Mouse (Mus musculus) embryonic fibroblast, embryonic 13.5 days (primary cell): ENCODE data around the gene Ccdc34. TPM values are rescaled to one million over a fixed set of nuclear protein-coding genes. Genes with fewer than 3 reads are reported as not detected.

Source experiments
- H3K27ac ChIP-seq: 2 replicates; pipeline ENCODE4 v1.5.1; 2012; ENCODE audit warnings: low read length, control low read depth, inconsistent platforms; ENCODE audit not compliant: insufficient read depth
- H3K4me1 ChIP-seq: 2 replicates; pipeline ENCODE4 v1.6.1; 2011; ENCODE audit warnings: low read length; ENCODE audit not compliant: control insufficient read depth, insufficient read depth
- H3K4me3 ChIP-seq: 2 replicates; pipeline ENCODE4 v1.5.1; 2011; ENCODE audit warnings: mild to moderate bottlenecking, control low read depth, low read length; ENCODE audit not compliant: insufficient read depth
- CTCF ChIP-seq: IDR thresholded peaks from 2 replicates; pipeline ENCODE4 v1.5.1; 2011; ENCODE audit warnings: mild to moderate bottlenecking, control low read depth, low read length, moderate library complexity, borderline replicate concordance; ENCODE audit not compliant: insufficient read depth
- POLR2A ChIP-seq: IDR thresholded peaks from 2 replicates; pipeline ENCODE4 v1.6.1; 2011; ENCODE audit warnings: low read depth, mild to moderate bottlenecking, control low read depth, low read length, moderate library complexity
- polyA plus RNA-seq: library from polyadenylated mRNA; stranded (reverse); fragments of >200 nt; gene quantifications from 2 replicates; pipeline ENCODE4 v1.2.4, GENCODE M21; 2011; ENCODE audit warnings: low read depth; ENCODE audit not compliant: missing spikeins, insufficient read length

Ccdc34 gene
- polyA plus RNA-seq: 27.5 and 33.1 TPM in 2 replicates

- peaks cover 2% of the 10 kb centered on the region; the same call in 1 of the 2 replicates for H3K4me1 ChIP-seq
- H3K4me3 ChIP-seq: peak within 1 kb of the TSS; percentile 89
- H3K27ac ChIP-seq: peak within 1 kb of the TSS; percentile 38; the same call in 1 of the 2 replicates
- TF ChIP-seq POLR2A (peak; percentile 52), CTCF (no peak)
These were observed at the start of gene Ccdc34 for GRCm38 (mm10) chr2:110017616-110018505. Ccdc34 (plus strand) TSS chr2:110017817.

GRCm38 (mm10) chr2:109969381-109969780 lies 48.2 kb upstream of the Ccdc34 start:
- H3K27ac ChIP-seq: no peak overlapping the region
- TF ChIP-seq POLR2A (no peak), CTCF (no peak)
- no peaks in the 10 kb centered on the region; the same call in 1 of the 2 replicates for H3K4me1 ChIP-seq
- no peak overlapping the region for H3K4me3 ChIP-seq

GRCm38 (mm10) chr2:109969926-109970532 lies 47.6 kb upstream of the Ccdc34 start:
- H3K4me1 ChIP-seq: no peaks in the 10 kb centered on the region; the same call in 1 of the 2 replicates
- H3K27ac ChIP-seq: no peak overlapping the region
- TF ChIP-seq POLR2A (no peak), CTCF (no peak)
- H3K4me3 ChIP-seq: no peak overlapping the region

GRCm38 (mm10) chr2:109970744-109971410 lies 46.7 kb upstream of the Ccdc34 start:
- no peak for TF ChIP-seq CTCF
- Histone ChIP-seq H3K27ac (no peak overlapping the region), H3K4me1 (no peaks in the 10 kb centered on the region; the same call in 1 of the 2 replicates), H3K4me3 (no peak overlapping the region)

- Histone ChIP-seq H3K4me1 (no peaks in the 10 kb centered on the region), H3K27ac (no peak overlapping the region), H3K4me3 (no peak overlapping the region)
- TF ChIP-seq CTCF (no peak), POLR2A (no peak)
These were observed 45.3 kb upstream of the Ccdc34 start for GRCm38 (mm10) chr2:109972310-109972709.

- Histone ChIP-seq H3K27ac (peak overlapping the region; percentile 67), H3K4me1 (no peaks in the 10 kb centered on the region), H3K4me3 (no peak overlapping the region)
- no peak for TF ChIP-seq CTCF
- TF ChIP-seq POLR2A: no peak
These were observed 44.7 kb upstream of the Ccdc34 start for GRCm38 (mm10) chr2:109972922-109973321.

GRCm38 (mm10) chr2:109974807-109975206 lies 42.8 kb upstream of the Ccdc34 start:
- H3K4me3 ChIP-seq: no peak overlapping the region
- TF ChIP-seq CTCF: no peak
- no peak for TF ChIP-seq POLR2A
- H3K27ac ChIP-seq: no peak overlapping the region
- H3K4me1 ChIP-seq: no peaks in the 10 kb centered on the region

- H3K27ac ChIP-seq: no peak overlapping the region
- no peak overlapping the region for H3K4me3 ChIP-seq
- H3K4me1 ChIP-seq: no peaks in the 10 kb centered on the region
- TF ChIP-seq POLR2A (no peak), CTCF (no peak)
These were observed 41.4 kb upstream of the Ccdc34 start for GRCm38 (mm10) chr2:109976181-109976580.

- Histone ChIP-seq H3K4me3 (no peak overlapping the region), H3K4me1 (no peaks in the 10 kb centered on the region), H3K27ac (no peak overlapping the region)
- TF ChIP-seq POLR2A: no peak
- no peak for TF ChIP-seq CTCF
These were observed 40.3 kb upstream of the Ccdc34 start for GRCm38 (mm10) chr2:109977322-109977721.

GRCm38 (mm10) chr2:109979209-109979608 lies 38.4 kb upstream of the Ccdc34 start:
- H3K27ac ChIP-seq: no peak overlapping the region
- no peaks in the 10 kb centered on the region for H3K4me1 ChIP-seq
- TF ChIP-seq CTCF (no peak), POLR2A (no peak)
- no peak overlapping the region for H3K4me3 ChIP-seq

GRCm38 (mm10) chr2:109983435-109983834 lies 34.2 kb upstream of the Ccdc34 start:
- no peak overlapping the region for H3K4me3 ChIP-seq
- no peak overlapping the region for H3K27ac ChIP-seq
- TF ChIP-seq POLR2A (no peak), CTCF (no peak)
- H3K4me1 ChIP-seq: 0 out of 2 replicates have a peak, but pooled peaks cover 2% of the 10 kb centered on the region
